Mouse (Mus musculus) CH12.LX (cell line): ENCODE data around the gene Cacul1. TPM values are rescaled to one million over a fixed set of nuclear protein-coding genes. Genes with fewer than 3 reads are reported as not detected.

Source experiments
- DNase-seq: peaks from one replicate; pipeline ENCODE4 v3.0.0-alpha.2; 2013; ENCODE audit errors: extremely low read depth
- H3K27ac ChIP-seq: 2 replicates; pipeline ENCODE4 v1.5.1; 2012; ENCODE audit warnings: low read depth, mild to moderate bottlenecking, control low read depth, moderate library complexity; ENCODE audit not compliant: insufficient read depth
- H3K27me3 ChIP-seq: replicated peaks from 2 replicates; pipeline ENCODE3; 2012; ENCODE audit warnings: inconsistent platforms
- H3K36me3 ChIP-seq, 2 experiments: replicated peaks in 1 of 2; 2 replicates each; pipeline versions ENCODE3 to v1.6.1; 2012; ENCODE audit warnings: inconsistent platforms in 1 of 2, low read length in 1 of 2, mild to moderate bottlenecking in 1 of 2, mixed read lengths in 1 of 2, moderate library complexity in 1 of 2; ENCODE audit not compliant: control insufficient read depth in 1 of 2, insufficient read depth in 1 of 2
- H3K4me1 ChIP-seq, 2 experiments: 2 replicates each; pipeline ENCODE4 v1.6.1; 2012; ENCODE audit warnings: inconsistent platforms in 1 of 2, moderate library complexity in 1 of 2; ENCODE audit not compliant: insufficient read depth in 2 of 2, control insufficient read depth in 1 of 2
- H3K4me2 ChIP-seq: 2 replicates; pipeline ENCODE4 v1.6.1; 2012; ENCODE audit warnings: low read depth, mild to moderate bottlenecking, control low read depth; ENCODE audit not compliant: poor library complexity, insufficient read depth, severe bottlenecking
- H3K4me3 ChIP-seq, 3 experiments: fragments of 150-350 bp in 1 of 3; sonication (generic) in 1 of 3; replicated peaks in 1 of 3; 2 replicates each; pipeline versions ENCODE3 to v1.5.1; 2011 to 2012; ENCODE audit warnings: low read depth in 2 of 3, low read length in 2 of 3, mild to moderate bottlenecking in 2 of 3, moderate library complexity in 2 of 3, control low read depth in 1 of 3, improper control_type of control experiment in 1 of 3, inconsistent platforms in 1 of 3, mixed read lengths in 1 of 3; ENCODE audit not compliant: poor library complexity in 1 of 3
- H3K79me2 ChIP-seq: replicated peaks from 2 replicates; pipeline ENCODE4 v1.6.1; 2012; ENCODE audit warnings: mild to moderate bottlenecking, moderate library complexity; ENCODE audit not compliant: control insufficient read depth, poor library complexity, insufficient read depth, severe bottlenecking; ENCODE audit errors: extremely low read depth
- H3K9ac ChIP-seq: 2 replicates; pipeline ENCODE4 v1.6.1; 2012; ENCODE audit warnings: low read depth, mild to moderate bottlenecking, control low read depth, moderate library complexity; ENCODE audit not compliant: insufficient read depth
- H3K9me3 ChIP-seq: replicated peaks from 2 replicates; pipeline ENCODE3; 2012; ENCODE audit warnings: low read length, inconsistent platforms, mixed read lengths
- BHLHE40 ChIP-seq: IDR thresholded peaks from 2 replicates; pipeline ENCODE4 v1.6.1; 2011; ENCODE audit warnings: mild to moderate bottlenecking, low read depth, low read length, improper control_type of control experiment
- CHD1 ChIP-seq: IDR thresholded peaks from 2 replicates; pipeline ENCODE4 v1.6.1; 2012; ENCODE audit warnings: low read depth, low read length, improper control_type of control experiment, inconsistent platforms
- CHD2 ChIP-seq: IDR thresholded peaks from 2 replicates; pipeline ENCODE4 v1.6.1; 2011; ENCODE audit warnings: low read length, improper control_type of control experiment
- CTCF ChIP-seq, 2 experiments: IDR thresholded peaks in 1 of 2; conservative IDR thresholded peaks in 1 of 2; 2 replicates each; pipeline ENCODE4 v1.5.1; 2011 to 2012; ENCODE audit warnings: low read depth in 2 of 2, low read length in 2 of 2, improper control_type of control experiment in 1 of 2, inconsistent platforms in 1 of 2, mild to moderate bottlenecking in 1 of 2, moderate library complexity in 1 of 2
- E2F4 ChIP-seq: IDR thresholded peaks from 2 replicates; pipeline ENCODE4 v1.6.1; 2011; ENCODE audit warnings: low read depth, low read length, improper control_type of control experiment; ENCODE audit not compliant: insufficient replicate concordance
- ELF1 ChIP-seq: IDR thresholded peaks from 2 replicates; pipeline ENCODE4 v1.6.1; 2014; ENCODE audit warnings: low read depth, mild to moderate bottlenecking, inconsistent platforms, low read length, improper control_type of control experiment
- EP300 ChIP-seq: IDR thresholded peaks from 2 replicates; pipeline ENCODE4 v1.6.1; 2011; ENCODE audit warnings: low read length, improper control_type of control experiment
- JUND ChIP-seq: conservative IDR thresholded peaks from 2 replicates; pipeline ENCODE4 v1.6.1; 2011; ENCODE audit warnings: low read depth, low read length, improper control_type of control experiment
- KAT2A ChIP-seq: IDR thresholded peaks from 2 replicates; pipeline ENCODE4 v1.6.1; 2012; ENCODE audit warnings: low read length, improper control_type of control experiment, inconsistent platforms; ENCODE audit not compliant: insufficient replicate concordance
- MXI1 ChIP-seq: IDR thresholded peaks from 2 replicates; pipeline ENCODE4 v1.6.1; 2011; ENCODE audit warnings: mild to moderate bottlenecking, low read depth, low read length, improper control_type of control experiment
- NRF1 ChIP-seq: IDR thresholded peaks from 2 replicates; pipeline ENCODE4 v1.6.1; 2014; ENCODE audit warnings: low read depth, mild to moderate bottlenecking, inconsistent platforms, low read length, improper control_type of control experiment, moderate library complexity
- POLR2A ChIP-seq: IDR thresholded peaks from 2 replicates; pipeline ENCODE4 v1.6.1; 2011; ENCODE audit warnings: low read depth, mild to moderate bottlenecking, improper control_type of control experiment, low read length
- RAD21 ChIP-seq: IDR thresholded peaks from 2 replicates; pipeline ENCODE4 v1.6.1; 2011; ENCODE audit warnings: low read depth, mild to moderate bottlenecking, low read length, improper control_type of control experiment, moderate library complexity
- SMC3 ChIP-seq: IDR thresholded peaks from 2 replicates; pipeline ENCODE4 v1.6.1; 2011; ENCODE audit warnings: low read depth, low read length, improper control_type of control experiment
- TBP ChIP-seq: conservative IDR thresholded peaks from 2 replicates; pipeline ENCODE4 v1.6.1; 2011; ENCODE audit warnings: low read depth, low read length, improper control_type of control experiment
- TCF12 ChIP-seq: IDR thresholded peaks from 2 replicates; pipeline ENCODE4 v1.6.1; 2014; ENCODE audit warnings: low read depth, mild to moderate bottlenecking, inconsistent platforms, low read length, improper control_type of control experiment
- UBTF ChIP-seq: IDR thresholded peaks from 2 replicates; pipeline ENCODE4 v1.6.1; 2012; ENCODE audit warnings: low read depth, mild to moderate bottlenecking, inconsistent platforms, low read length, improper control_type of control experiment, moderate library complexity
- USF1 ChIP-seq: IDR thresholded peaks from 2 replicates; pipeline ENCODE4 v1.6.1; 2014; ENCODE audit warnings: low read depth, mild to moderate bottlenecking, inconsistent platforms, low read length, improper control_type of control experiment
- ZC3H11A ChIP-seq: IDR thresholded peaks from 2 replicates; pipeline ENCODE4 v1.6.1; 2012; ENCODE audit warnings: low read depth, mild to moderate bottlenecking, inconsistent platforms, low read length, improper control_type of control experiment
- ZMIZ1 ChIP-seq: IDR thresholded peaks from 2 replicates; pipeline ENCODE4 v1.6.1; 2012; ENCODE audit warnings: low read depth, mild to moderate bottlenecking, inconsistent platforms, low read length, improper control_type of control experiment
- ZNF384 ChIP-seq: IDR thresholded peaks from 2 replicates; pipeline ENCODE4 v1.6.1; 2012; ENCODE audit warnings: low read depth, low read length, improper control_type of control experiment, inconsistent platforms
- dilution Hi-C: fragments of 300-500 bp; cut with MboI; formaldehyde crosslinking; loops from 2 replicates; pipeline ENCODE4 v1.14.3; 2020; ENCODE audit warnings: low sequenced_read_pairs; ENCODE audit not compliant: extremely low pct_unique_long_range_greater_than_20kb, extremely low pct_ligation_motif_present
- in situ Hi-C: fragments of 300-500 bp; cut with MboI; formaldehyde crosslinking; loops from 3 replicates; pipeline ENCODE4 v1.14.3; 2019; ENCODE audit warnings: low sequenced_read_pairs, low pct_ligation_motif_present, low pct_unique_long_range_greater_than_20kb, mixed read lengths
- polyA plus RNA-seq: library from polyadenylated mRNA; unstranded; fragments of >175 nt; gene quantifications from 2 replicates; pipeline ENCODE4 v1.2.1, GENCODE M21; 2012; ENCODE audit warnings: low read depth; ENCODE audit not compliant: insufficient read length
- total RNA-seq, 2 experiments: library from RNA; depleted of rRNA; stranded (reverse); fragments of 300-350 nt in 1 of 2; fragments of >200 nt in 1 of 2; gene quantifications; 2 replicates each; pipeline ENCODE4 v1.2.3; 2012 to 2014

Cacul1 gene
- total and polyA plus RNA-seq, 3 experiments, result 17.8 to 45.7 (median 44.6) TPM

GRCm38 (mm10) chr19:60520131-60520530 lies 60.7 kb downstream of the Cacul1 start:
- in situ Hi-C loops (no loop called here), dilution Hi-C loops (no loop called here)
- Histone ChIP-seq H3K27ac (no peak overlapping the region), H3K4me3 (no peak overlapping the region), H3K27me3 (no peaks in the 10 kb centered on the region), H3K36me3 (peaks cover 0 to 4% of the 10 kb centered on the region in 2 experiments), H3K4me2 (no peak overlapping the region), H3K9me3 (no peaks in the 10 kb centered on the region), H3K4me1 (peaks cover 0 to 18% of the 10 kb centered on the region in 2 experiments; a peak in 3 of 4 replicates), H3K79me2 (no peaks in the 10 kb centered on the region), H3K9ac (no peak overlapping the region)
- DNase-seq, result peak; percentile 32
- TF ChIP-seq KAT2A (no peak), TBP (no peak), EP300 (no peak), UBTF (no peak), ZMIZ1 (no peak), ZC3H11A (no peak), ZNF384 (no peak), MXI1 (no peak), E2F4 (no peak), CHD1 (no peak), TCF12 (no peak), CHD2 (no peak), USF1 (no peak), CTCF (conservative IDR thresholded peaks at IDR 0.05 in 1 of 2, IDR thresholded peaks at IDR 0.05 in 1 of 2; ENCODE audit: low read depth in 2 of 2, low read length in 2 of 2) (no peak), RAD21 (no peak), NRF1 (no peak), BHLHE40 (no peak)

GRCm38 (mm10) chr19:60515064-60515463 lies 65.8 kb downstream of the Cacul1 start:
- TF ChIP-seq POLR2A, result no peak
- TF ChIP-seq TBP, result no peak
- TF ChIP-seq SMC3, result no peak
- no peak for TF ChIP-seq CTCF (conservative IDR thresholded peaks at IDR 0.05 in 1 of 2, IDR thresholded peaks at IDR 0.05 in 1 of 2; ENCODE audit: low read depth in 2 of 2, low read length in 2 of 2)
- TF ChIP-seq ELF1, result no peak
- TF ChIP-seq E2F4, result no peak
- TF ChIP-seq JUND, result no peak
- H3K4me2 ChIP-seq, result no peak overlapping the region
- dilution Hi-C loops (no loop called here), in situ Hi-C loops (no loop called here)
- DNase-seq, result no peak
- H3K9ac ChIP-seq, result no peak overlapping the region
- H3K36me3 ChIP-seq, result no peaks in the 10 kb centered on the region
- H3K4me1 ChIP-seq, result peaks cover 0 to 18% of the 10 kb centered on the region in 2 experiments; a peak in 2 of 4 replicates
- H3K27ac ChIP-seq, result no peak overlapping the region
- H3K4me3 ChIP-seq, result no peak overlapping the region
- H3K27me3 ChIP-seq, result no peaks in the 10 kb centered on the region
- H3K9me3 ChIP-seq, result no peaks in the 10 kb centered on the region
- no peaks in the 10 kb centered on the region for H3K79me2 ChIP-seq
